Mouse (Mus musculus): Measurements from ENCODE around the gene Dusp1. TPM values are rescaled to one million over a fixed set of nuclear protein-coding genes. Genes with fewer than 3 reads are reported as not detected.

The Dusp1 gene
- polyA plus RNA-seq, 1 experiment from 2014 or later, result 16.2 TPM

- WGBS, result 74% methylated on average over 14 of the region's 14 CpGs
- peak overlapping the region; percentile 58; the same call in 1 of the 2 replicates for H3K4me3 ChIP-seq (ENCODE audit: low read depth, low read length)
- no peaks in the 10 kb centered on the region for H3K36me3 ChIP-seq (ENCODE audit: control insufficient read depth, insufficient read depth, low read length)
- H3K9ac ChIP-seq (replicated peaks; ENCODE audit: low read depth, low read length), result no peak overlapping the region
- H3K4me1 ChIP-seq (ENCODE audit: control insufficient read depth, insufficient read depth, low read length), result peaks cover 43% of the 10 kb centered on the region
- ATAC-seq (ENCODE audit: insufficient number of reproducible peaks, insufficient read depth, low FRiP score, low read depth), result no peak
- H3K4me2 ChIP-seq (replicated peaks; ENCODE audit: low read depth, low read length), result peak overlapping the region; percentile 67
- H3K27me3 ChIP-seq (ENCODE audit: control insufficient read depth, insufficient read depth, low read length), result no peaks in the 10 kb centered on the region
- H3K27ac ChIP-seq (ENCODE audit: low read length), result no peak overlapping the region
- H3K9me3 ChIP-seq (ENCODE audit: control insufficient read depth, low read depth, low read length), result no peaks in the 10 kb centered on the region
Measured at GRCm38 (mm10) chr17:26506031-26506641, 55.8 kb downstream of the Dusp1 start.

- Histone ChIP-seq H3K9ac (replicated peaks; ENCODE audit: low read depth, low read length) (no peak overlapping the region), H3K4me3 (ENCODE audit: low read depth, low read length) (no peak overlapping the region), H3K4me1 (ENCODE audit: control insufficient read depth, insufficient read depth, low read length) (peaks cover 43% of the 10 kb centered on the region), H3K9me3 (ENCODE audit: control insufficient read depth, low read depth, low read length) (no peaks in the 10 kb centered on the region), H3K27ac (ENCODE audit: low read length) (no peak overlapping the region), H3K36me3 (ENCODE audit: control insufficient read depth, insufficient read depth, low read length) (no peaks in the 10 kb centered on the region), H3K27me3 (ENCODE audit: control insufficient read depth, insufficient read depth, low read length) (no peaks in the 10 kb centered on the region), H3K4me2 (replicated peaks; ENCODE audit: low read depth, low read length) (no peak overlapping the region)
- WGBS, result 73% methylated on average over 3 of the region's 3 CpGs
- ATAC-seq (ENCODE audit: insufficient number of reproducible peaks, insufficient read depth, low FRiP score, low read depth), result no peak
Measured at GRCm38 (mm10) chr17:26505181-26505581, 56.7 kb downstream of the Dusp1 start.

GRCm38 (mm10) chr17:26503981-26504671 is 57.8 kb downstream of the Dusp1 start:
- H3K27me3 ChIP-seq (ENCODE audit: control insufficient read depth, insufficient read depth, low read length), result no peaks in the 10 kb centered on the region
- 29% methylated on average over 11 of the region's 11 CpGs for WGBS
- H3K9ac ChIP-seq (replicated peaks; ENCODE audit: low read depth, low read length), result no peak overlapping the region

GRCm38 (mm10) chr17:26502808-26503671 is 58.9 kb downstream of the Dusp1 start:
- Histone ChIP-seq H3K4me2 (replicated peaks; ENCODE audit: low read depth, low read length) (peak overlapping the region; percentile 45), H3K4me1 (ENCODE audit: control insufficient read depth, insufficient read depth, low read length) (peaks cover 37% of the 10 kb centered on the region), H3K27ac (ENCODE audit: low read length) (peak overlapping the region; percentile 75), H3K9ac (replicated peaks; ENCODE audit: low read depth, low read length) (no peak overlapping the region), H3K9me3 (ENCODE audit: control insufficient read depth, low read depth, low read length) (no peaks in the 10 kb centered on the region), H3K4me3 (ENCODE audit: low read depth, low read length) (peak overlapping the region; percentile 19; the same call in 1 of the 2 replicates), H3K36me3 (ENCODE audit: control insufficient read depth, insufficient read depth, low read length) (no peaks in the 10 kb centered on the region), H3K27me3 (ENCODE audit: control insufficient read depth, insufficient read depth, low read length) (no peaks in the 10 kb centered on the region)
- 4% methylated on average over 20 of the region's 20 CpGs for WGBS
- ATAC-seq (ENCODE audit: insufficient number of reproducible peaks, insufficient read depth, low FRiP score, low read depth), result peak; percentile 64; the same call in 1 of the 2 replicates

More at GRCm38 (mm10) chr17:26503981-26504671, 57.8 kb downstream of the Dusp1 start:
- Histone ChIP-seq H3K9me3 (ENCODE audit: control insufficient read depth, low read depth, low read length) (no peaks in the 10 kb centered on the region), H3K4me3 (ENCODE audit: low read depth, low read length) (no peak overlapping the region), H3K36me3 (ENCODE audit: control insufficient read depth, insufficient read depth, low read length) (no peaks in the 10 kb centered on the region), H3K4me2 (replicated peaks; ENCODE audit: low read depth, low read length) (0 out of 2 replicates have a peak overlapping the region, but pooled peaks have one; percentile 45), H3K27ac (ENCODE audit: low read length) (peak overlapping the region; percentile 75), H3K4me1 (ENCODE audit: control insufficient read depth, insufficient read depth, low read length) (peaks cover 37% of the 10 kb centered on the region)
- no peak for ATAC-seq (ENCODE audit: insufficient number of reproducible peaks, insufficient read depth, low FRiP score, low read depth)

GRCm38 (mm10) chr17:26501826-26502225 is 60.1 kb downstream of the Dusp1 start:
- no peak overlapping the region for H3K4me3 ChIP-seq (ENCODE audit: low read depth, low read length)
- no peak for ATAC-seq (ENCODE audit: insufficient number of reproducible peaks, insufficient read depth, low FRiP score, low read depth)
- H3K4me1 ChIP-seq (ENCODE audit: control insufficient read depth, insufficient read depth, low read length), result peaks cover 31% of the 10 kb centered on the region
- H3K4me2 ChIP-seq (replicated peaks; ENCODE audit: low read depth, low read length), result no peak overlapping the region
- no peak overlapping the region for H3K9ac ChIP-seq (replicated peaks; ENCODE audit: low read depth, low read length)
- no peak overlapping the region for H3K27ac ChIP-seq (ENCODE audit: low read length)
- H3K9me3 ChIP-seq (ENCODE audit: control insufficient read depth, low read depth, low read length), result no peaks in the 10 kb centered on the region
- WGBS, result 95% methylated on average over 5 of the region's 5 CpGs
- no peaks in the 10 kb centered on the region for H3K36me3 ChIP-seq (ENCODE audit: control insufficient read depth, insufficient read depth, low read length)
- H3K27me3 ChIP-seq (ENCODE audit: control insufficient read depth, insufficient read depth, low read length), result no peaks in the 10 kb centered on the region

GRCm38 (mm10) chr17:26498626-26499025 is 63.3 kb downstream of the Dusp1 start:
- no peaks in the 10 kb centered on the region for H3K27me3 ChIP-seq (ENCODE audit: control insufficient read depth, insufficient read depth, low read length)
- ATAC-seq (ENCODE audit: insufficient number of reproducible peaks, insufficient read depth, low FRiP score, low read depth), result no peak
- WGBS, result 42% methylated on average over 1 of the region's 1 CpGs
- no peaks in the 10 kb centered on the region for H3K36me3 ChIP-seq (ENCODE audit: control insufficient read depth, insufficient read depth, low read length)
- H3K4me3 ChIP-seq (ENCODE audit: low read depth, low read length), result no peak overlapping the region
- H3K27ac ChIP-seq (ENCODE audit: low read length), result no peak overlapping the region
- no peaks in the 10 kb centered on the region for H3K9me3 ChIP-seq (ENCODE audit: control insufficient read depth, low read depth, low read length)
- H3K9ac ChIP-seq (replicated peaks; ENCODE audit: low read depth, low read length), result no peak overlapping the region
- peaks cover 12% of the 10 kb centered on the region for H3K4me1 ChIP-seq (ENCODE audit: control insufficient read depth, insufficient read depth, low read length)
- no peak overlapping the region for H3K4me2 ChIP-seq (replicated peaks; ENCODE audit: low read depth, low read length)

GRCm38 (mm10) chr17:26497416-26497923 is 64.5 kb downstream of the Dusp1 start:
- Histone ChIP-seq H3K27ac (ENCODE audit: low read length) (no peak overlapping the region), H3K9me3 (ENCODE audit: control insufficient read depth, low read depth, low read length) (no peaks in the 10 kb centered on the region), H3K4me1 (ENCODE audit: control insufficient read depth, insufficient read depth, low read length) (peaks cover 3% of the 10 kb centered on the region; the same call in 1 of the 2 replicates), H3K27me3 (ENCODE audit: control insufficient read depth, insufficient read depth, low read length) (no peaks in the 10 kb centered on the region), H3K9ac (replicated peaks; ENCODE audit: low read depth, low read length) (no peak overlapping the region), H3K36me3 (ENCODE audit: control insufficient read depth, insufficient read depth, low read length) (no peaks in the 10 kb centered on the region), H3K4me3 (ENCODE audit: low read depth, low read length) (no peak overlapping the region), H3K4me2 (replicated peaks; ENCODE audit: low read depth, low read length) (no peak overlapping the region)
- no peak for ATAC-seq (ENCODE audit: insufficient number of reproducible peaks, insufficient read depth, low FRiP score, low read depth)
- 67% methylated on average over 5 of the region's 5 CpGs for WGBS

All from stomach, embryonic 14.5 days (tissue).